Comparison of ENCODE assay signal across 8 mouse cellular contexts in the genomic region with DNA sequence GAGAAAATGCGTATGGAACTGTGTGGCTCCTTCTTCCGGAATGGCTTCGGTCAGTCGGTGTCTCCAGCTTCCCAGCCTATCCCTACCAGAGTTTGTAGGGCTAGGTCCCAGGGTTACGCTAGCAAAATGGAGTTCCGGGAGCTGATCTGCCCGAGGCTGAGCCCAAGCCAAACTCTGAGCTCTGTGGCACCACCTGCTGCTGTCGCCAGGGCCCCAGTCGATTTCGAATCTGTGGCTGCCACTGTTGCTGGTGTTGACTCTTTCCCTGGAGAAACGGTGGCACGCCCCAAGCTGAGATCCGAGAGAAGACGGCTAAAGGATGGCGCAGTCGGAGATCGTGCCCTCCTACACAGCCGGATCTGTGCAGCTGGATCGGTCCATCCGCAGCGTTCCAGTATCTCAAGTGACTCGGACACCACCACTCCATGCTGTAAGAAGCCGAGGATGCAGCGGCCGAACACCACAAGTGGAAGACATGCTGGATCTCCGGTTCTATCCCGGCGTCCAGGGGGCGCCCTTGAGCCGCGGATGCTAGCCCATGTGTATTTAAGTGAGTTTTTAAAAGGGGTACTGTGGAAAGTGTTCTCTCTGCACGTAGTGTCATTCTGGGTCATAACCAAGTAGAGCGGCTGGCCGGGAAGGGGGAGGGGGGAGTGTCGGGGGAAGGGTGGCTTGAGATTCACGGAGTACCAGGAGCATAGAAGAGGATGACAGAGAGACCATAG. TPM values are rescaled to one million over a fixed set of nuclear protein-coding genes. Genes with fewer than 3 reads are reported as not detected.
DNase-seq lines count a peak whose midpoint lies in the region; ATAC-seq lines count a peak whose summit lies in the region.

No protein-coding gene starts in this region.

- peak overlapping the region; percentile 47 to 76 for H3K4me3 ChIP-seq in heart, embryonic 14.5 days (ENCODE audit: control insufficient read depth in 1 of 2, insufficient read depth in 1 of 2, low read depth in 1 of 2, low read length in 2 of 2)
- peak overlapping the region; percentile 64 for H3K4me3 ChIP-seq in liver, embryonic 13.5 days (replicated peaks)
- H3K4me3 ChIP-seq in stomach, embryonic 16.5 days (replicated peaks; ENCODE audit: low read length): peak overlapping the region; percentile 58

- peak overlapping the region; percentile 69 for H3K9ac ChIP-seq in heart, embryonic 14.5 days (ENCODE audit: low read length)
- peak overlapping the region; percentile 68 for H3K9ac ChIP-seq in liver, embryonic 13.5 days
- peak overlapping the region; percentile 76 for H3K9ac ChIP-seq in stomach, embryonic 16.5 days (ENCODE audit: low read length)

- no peaks in the 10 kb centered on the region for H3K27me3 ChIP-seq in heart, embryonic 14.5 days (ENCODE audit: control insufficient read depth, insufficient read depth, low read length)
- H3K27me3 ChIP-seq in liver, embryonic 13.5 days: no peaks in the 10 kb centered on the region
- no peaks in the 10 kb centered on the region for H3K27me3 ChIP-seq in stomach, embryonic 16.5 days (ENCODE audit: control insufficient read depth, insufficient read depth, low read length)

- peak overlapping the region; percentile 83 for H3K4me2 ChIP-seq in heart, embryonic 14.5 days (ENCODE audit: low read length)
- peak overlapping the region; percentile 84 for H3K4me2 ChIP-seq in liver, embryonic 13.5 days
- H3K4me2 ChIP-seq in stomach, embryonic 16.5 days (ENCODE audit: low read depth, low read length): peak overlapping the region; percentile 84

- 1% methylated on average over 36 of the region's 36 CpGs for WGBS in heart, embryonic 14.5 days
- 2% methylated on average over 36 of the region's 36 CpGs for WGBS in liver, embryonic 13.5 days (ENCODE audit: insufficient replicate concordance)
- WGBS in stomach, embryonic 16.5 days: under 1% methylated on average over 36 of the region's 36 CpGs

- peak; percentile 75 for ATAC-seq in erythroid progenitor cell, adult 5-6 weeks (replicated peaks; ENCODE audit: low FRiP score, poor library complexity, severe bottlenecking)
- peak; percentile 41 for ATAC-seq in heart, embryonic 14.5 days (ENCODE audit: insufficient number of reproducible peaks, insufficient read depth, low FRiP score, low read depth)
- peak; percentile 68 for ATAC-seq in liver, embryonic 13.5 days (ENCODE audit: low read depth)
- ATAC-seq in stomach, embryonic 16.5 days (ENCODE audit: insufficient read depth, low FRiP score): peak; percentile 82

- no peaks in the 10 kb centered on the region for H3K36me3 ChIP-seq in heart, embryonic 14.5 days (ENCODE audit: control insufficient read depth, insufficient read depth, low read length)
- no peaks in the 10 kb centered on the region; the same call in 1 of the 2 replicates for H3K36me3 ChIP-seq in liver, embryonic 13.5 days
- H3K36me3 ChIP-seq in stomach, embryonic 16.5 days (ENCODE audit: control insufficient read depth, insufficient read depth, low read length): 0 out of 2 replicates have a peak, but pooled peaks cover under 1% of the 10 kb centered on the region

- H3K9me3 ChIP-seq in heart, embryonic 14.5 days (ENCODE audit: control insufficient read depth, low read length): no peaks in the 10 kb centered on the region
- no peaks in the 10 kb centered on the region for H3K9me3 ChIP-seq in liver, embryonic 13.5 days (replicated peaks)
- H3K9me3 ChIP-seq in stomach, embryonic 16.5 days (replicated peaks; ENCODE audit: control insufficient read depth, low read length): no peaks in the 10 kb centered on the region

- peak overlapping the region; percentile 20 to 69 for H3K27ac ChIP-seq in heart, embryonic 14.5 days (replicated peaks in 1 of 2; ENCODE audit: control insufficient read depth in 1 of 2, insufficient read depth in 1 of 2, low read depth in 2 of 2, low read length in 2 of 2)
- H3K27ac ChIP-seq in liver, embryonic 13.5 days: peak overlapping the region; percentile 87
- peak overlapping the region; percentile 53 for H3K27ac ChIP-seq in stomach, embryonic 16.5 days (ENCODE audit: low read length)

- peak; percentile 88 for DNase-seq in CD4-positive helper T cell, adult 2 months (ENCODE audit: low read depth, low spot score)
- DNase-seq in brain, adult 2 months (ENCODE audit: low read depth, low spot score): peak; percentile 77
- peak; percentile 92 for DNase-seq in kidney, postnatal 14 days
- DNase-seq in liver, embryonic 13.5 days: peak; percentile 70
- peak; percentile 86 for DNase-seq in neural tube, embryonic 10.5 days (ENCODE audit: extremely low spot score, low spot score)

- peaks cover 5 to 11% of the 10 kb centered on the region in 2 experiments for H3K4me1 ChIP-seq in heart, embryonic 14.5 days (ENCODE audit: control insufficient read depth in 2 of 2, insufficient read depth in 2 of 2, low read length in 2 of 2)
- peaks cover 52% of the 10 kb centered on the region for H3K4me1 ChIP-seq in liver, embryonic 13.5 days (replicated peaks)
- H3K4me1 ChIP-seq in stomach, embryonic 16.5 days (ENCODE audit: control insufficient read depth, insufficient read depth, low read length): no peaks in the 10 kb centered on the region

RNA-seq across cellular contexts. Expression of a gene that starts 6.7 kb away (rescaled TPM):
- total RNA-seq in erythroid progenitor cell, adult 5-6 weeks (2015; ENCODE audit: low replicate concordance): not detected in 2 replicates
- not detected in 2 replicates for total RNA-seq in erythroid progenitor cell, adult 5-6 weeks (2017; ENCODE audit: low replicate concordance)
- polyA plus RNA-seq in heart, embryonic 14.5 days (2014; fragmentation: Nextera tagmentation; extraction: Ambion mirVana): 5.3 and 5.6 TPM in 2 replicates
- 6.6 and 6.9 TPM in 2 replicates for polyA plus RNA-seq in liver, embryonic 13.5 days (2015; fragmentation: Nextera tagmentation; extraction: Ambion mirVana)
- polyA plus RNA-seq in stomach, embryonic 16.5 days (2015; fragmentation: Nextera tagmentation; extraction: Ambion mirVana): 4.1 TPM in 2 replicates

RNA-seq across cellular contexts. Expression of a gene that starts 11.6 kb away (rescaled TPM):
- total RNA-seq in erythroid progenitor cell, adult 5-6 weeks (2015; ENCODE audit: low replicate concordance): 8.0 and 23.1 TPM in 2 replicates
- total RNA-seq in erythroid progenitor cell, adult 5-6 weeks (2017; ENCODE audit: low replicate concordance): 8.5 and 10.1 TPM in 2 replicates
- polyA plus RNA-seq in heart, embryonic 14.5 days (2014; fragmentation: Nextera tagmentation; extraction: Ambion mirVana): 2.6 and 3.2 TPM in 2 replicates
- polyA plus RNA-seq in liver, embryonic 13.5 days (2015; fragmentation: Nextera tagmentation; extraction: Ambion mirVana): 3.5 and 3.8 TPM in 2 replicates
- 3.0 and 7.3 TPM in 2 replicates for polyA plus RNA-seq in stomach, embryonic 16.5 days (2015; fragmentation: Nextera tagmentation; extraction: Ambion mirVana)

RNA-seq across cellular contexts. Expression of a gene that starts 15.4 kb away (rescaled TPM):
- total RNA-seq in erythroid progenitor cell, adult 5-6 weeks (2015; ENCODE audit: low replicate concordance): 79.6 and 96.9 TPM in 2 replicates
- 59.7 and 69.6 TPM in 2 replicates for total RNA-seq in erythroid progenitor cell, adult 5-6 weeks (2017; ENCODE audit: low replicate concordance)
- polyA plus RNA-seq in heart, embryonic 14.5 days (2014; fragmentation: Nextera tagmentation; extraction: Ambion mirVana): 192 and 207 TPM in 2 replicates
- polyA plus RNA-seq in liver, embryonic 13.5 days (2015; fragmentation: Nextera tagmentation; extraction: Ambion mirVana): 211 and 222 TPM in 2 replicates
- 239 and 253 TPM in 2 replicates for polyA plus RNA-seq in stomach, embryonic 16.5 days (2015; fragmentation: Nextera tagmentation; extraction: Ambion mirVana)

RNA-seq across cellular contexts. Expression of a gene that starts 15.4 kb away (rescaled TPM):
- 113 and 124 TPM in 2 replicates for total RNA-seq in erythroid progenitor cell, adult 5-6 weeks (2015; ENCODE audit: low replicate concordance)
- total RNA-seq in erythroid progenitor cell, adult 5-6 weeks (2017; ENCODE audit: low replicate concordance): 96.7 and 118 TPM in 2 replicates
- polyA plus RNA-seq in heart, embryonic 14.5 days (2014; fragmentation: Nextera tagmentation; extraction: Ambion mirVana): 158 and 179 TPM in 2 replicates
- polyA plus RNA-seq in liver, embryonic 13.5 days (2015; fragmentation: Nextera tagmentation; extraction: Ambion mirVana): 142 and 153 TPM in 2 replicates
- polyA plus RNA-seq in stomach, embryonic 16.5 days (2015; fragmentation: Nextera tagmentation; extraction: Ambion mirVana): 181 and 190 TPM in 2 replicates

RNA-seq across cellular contexts. Expression of a gene that starts 29.0 kb away (rescaled TPM):
- total RNA-seq in erythroid progenitor cell, adult 5-6 weeks (2015; ENCODE audit: low replicate concordance): 2.9 TPM in 1 of 2 replicates, not detected in the other
- total RNA-seq in erythroid progenitor cell, adult 5-6 weeks (2017; ENCODE audit: low replicate concordance): 3.7 TPM in 1 of 2 replicates, not detected in the other
- 1.1 and 2.6 TPM in 2 replicates for polyA plus RNA-seq in heart, embryonic 14.5 days (2014; fragmentation: Nextera tagmentation; extraction: Ambion mirVana)
- polyA plus RNA-seq in liver, embryonic 13.5 days (2015; fragmentation: Nextera tagmentation; extraction: Ambion mirVana): 0.31 and 0.51 TPM in 2 replicates
- 1.3 and 3.0 TPM in 2 replicates for polyA plus RNA-seq in stomach, embryonic 16.5 days (2015; fragmentation: Nextera tagmentation; extraction: Ambion mirVana)

Comparison
In these comparisons a context has a peak if more than half of its experiments do, and no peak if none do; other contexts are left out.
1. Peak in every context shown above with its lines: DNase-seq, ATAC-seq, H3K4me3 ChIP-seq and H3K27ac ChIP-seq.